Mouse (Mus musculus) olfactory bulb, adult 2 months (tissue): ENCODE results near the gene Nucb1.

Experiments
- CTCF ChIP-seq: fragments of 200-500 bp; IDR thresholded peaks from 2 replicates; pipeline ENCODE4 v1.5.1; 2012; ENCODE audit warnings: low read depth, mild to moderate bottlenecking, low read length, moderate library complexity; ENCODE audit not compliant: insufficient read depth
- POLR2A ChIP-seq: fragments of 200-500 bp; IDR thresholded peaks from 2 replicates; pipeline ENCODE4 v1.6.1; 2012; ENCODE audit warnings: mild to moderate bottlenecking, low read depth, low read length, moderate library complexity; ENCODE audit not compliant: insufficient read depth

DNA sequence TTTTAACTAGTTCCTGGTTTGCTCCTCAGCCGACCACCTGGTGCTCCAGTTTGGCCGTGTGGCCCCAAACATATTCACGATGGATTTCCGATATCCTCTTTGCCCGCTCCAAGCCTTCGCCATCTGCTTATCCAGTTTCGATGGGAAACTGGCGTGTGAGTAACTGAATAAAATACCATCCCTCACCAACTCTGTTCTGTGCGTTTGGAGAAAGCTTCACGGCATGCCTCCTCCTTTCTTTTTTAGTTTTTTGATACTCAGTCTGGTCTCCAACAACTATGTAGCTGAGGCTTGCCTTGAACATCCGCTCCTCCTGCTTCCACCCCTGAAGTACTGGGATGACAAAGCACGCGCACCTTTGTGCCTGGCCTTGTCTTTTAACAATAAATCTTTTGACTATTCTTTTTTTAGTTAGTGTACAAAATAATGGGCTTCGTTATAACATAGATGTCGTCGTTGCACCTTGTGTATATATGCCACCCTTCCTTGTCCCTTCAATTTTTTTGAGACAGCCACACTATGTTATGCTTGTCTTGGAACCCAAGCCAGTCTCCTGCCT lies 12.1 kb upstream of the Nucb1 start:
- no peak for TF ChIP-seq POLR2A
- TF ChIP-seq CTCF: no peak
